Mouse (Mus musculus): ENCODE data around the gene Gm973. TPM values are rescaled to one million over a fixed set of nuclear protein-coding genes. Genes with fewer than 3 reads are reported as not detected.
"Not testable (repeated sequence)": the region's sequence is repeated elsewhere in the genome, so short reads cannot be mapped to it uniquely, and the experiment has no call there.

Gm973 gene
- polyA plus RNA-seq, 1 experiment from 2014 or later, result 1.4 TPM

DNA sequence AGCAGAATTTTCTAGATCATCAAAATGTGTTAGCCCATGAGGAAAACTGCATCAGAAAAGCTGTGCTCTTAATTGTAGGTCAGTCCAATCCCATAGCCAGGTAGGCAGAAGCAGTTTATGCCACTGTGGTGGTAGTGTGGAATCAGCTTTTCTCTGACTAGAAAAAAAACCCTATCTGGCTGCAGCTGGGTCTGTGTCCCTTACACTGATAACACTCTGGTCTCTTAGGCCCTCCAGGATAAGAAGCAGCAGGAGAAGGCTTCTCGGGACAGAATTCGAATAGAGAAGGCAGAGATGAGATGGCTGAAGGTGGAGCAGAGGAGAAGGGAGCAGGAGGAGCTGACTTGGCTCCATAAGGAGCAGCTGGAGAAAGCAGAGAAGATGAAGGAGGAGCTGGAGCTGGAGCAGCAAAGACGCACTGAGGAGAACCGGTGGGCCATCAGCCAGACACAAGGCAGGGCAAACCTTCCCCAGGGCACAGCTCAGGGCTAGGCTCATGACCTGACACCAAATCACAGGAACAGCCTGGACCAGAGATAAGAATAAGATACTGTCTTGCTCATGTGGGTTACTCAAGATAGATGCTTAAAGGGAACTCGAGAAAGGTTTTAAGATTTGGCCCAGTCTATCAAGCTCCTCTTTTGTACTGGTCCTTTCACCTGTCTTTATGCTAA, 116.1 kb downstream of the Gm973 start:
- Histone ChIP-seq H3K9ac (ENCODE audit: low read depth, low read length) (no peak overlapping the region), H3K9me3 (ENCODE audit: control insufficient read depth, low read length) (no peaks in the 10 kb centered on the region), H3K27me3 (ENCODE audit: control insufficient read depth, insufficient read depth, low read length) (no peaks in the 10 kb centered on the region), H3K27ac (ENCODE audit: low read depth, low read length) (no peak overlapping the region), H3K4me3 (ENCODE audit: low read length) (no peak overlapping the region), H3K36me3 (ENCODE audit: control insufficient read depth, insufficient read depth, low read length) (no peaks in the 10 kb centered on the region), H3K4me1 (ENCODE audit: control insufficient read depth, insufficient read depth, low read length) (no peaks in the 10 kb centered on the region), H3K4me2 (replicated peaks; ENCODE audit: low read depth, low read length) (no peak overlapping the region)
- ATAC-seq (ENCODE audit: low FRiP score, low TSS enrichment), result no peak
- 88% methylated on average over 5 of the region's 5 CpGs for WGBS

DNA sequence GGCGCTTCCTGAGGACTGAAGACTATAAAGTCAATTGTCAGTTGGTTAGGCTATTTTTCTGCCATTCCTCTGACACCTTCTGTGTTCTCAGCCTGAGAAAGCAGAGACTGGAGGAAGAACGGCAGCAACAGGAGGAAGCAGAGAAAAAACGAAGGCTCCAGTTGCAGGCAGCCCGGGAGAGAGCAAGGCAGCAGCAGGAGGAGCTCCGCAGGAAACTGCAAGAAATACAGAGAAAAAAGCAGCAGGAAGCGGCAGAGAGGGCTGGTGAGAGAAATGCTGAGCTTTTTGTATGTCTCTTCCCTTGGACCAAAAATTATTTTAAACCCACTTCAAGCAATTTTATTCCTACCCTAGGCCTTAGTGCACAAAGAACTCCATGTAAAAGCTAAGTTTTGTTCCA, 117.0 kb downstream of the Gm973 start:
- no peaks in the 10 kb centered on the region for H3K4me1 ChIP-seq (ENCODE audit: control insufficient read depth, insufficient read depth, low read length)

DNA sequence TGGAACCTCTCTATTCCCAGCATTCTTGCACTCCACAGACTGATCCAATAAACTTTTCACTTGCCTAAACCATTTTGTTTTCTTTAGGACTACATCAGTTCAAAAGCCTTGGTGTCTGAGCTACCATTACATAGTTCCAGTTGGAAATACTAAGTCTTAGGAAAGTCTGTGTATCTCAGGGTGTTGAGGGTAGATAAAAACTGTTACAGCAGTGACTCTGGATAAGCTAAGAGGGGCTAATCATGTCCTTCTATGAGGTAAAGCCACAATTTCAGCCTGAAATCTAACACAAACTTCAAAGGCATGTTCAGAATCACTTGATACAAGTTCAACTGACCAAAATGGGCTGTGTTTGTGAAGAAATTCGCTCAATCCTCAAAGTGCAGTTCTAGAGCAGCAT, 120.3 kb downstream of the Gm973 start:
- 83% methylated on average over 1 of the region's 1 CpGs for WGBS
- H3K4me2 ChIP-seq (replicated peaks; ENCODE audit: low read depth, low read length), result no peak overlapping the region

More for the DNA sequence above, 117.0 kb downstream of the Gm973 start:
- Histone ChIP-seq H3K4me2 (replicated peaks; ENCODE audit: low read depth, low read length) (no peak overlapping the region; the same call in 1 of the 2 replicates), H3K9ac (ENCODE audit: low read depth, low read length) (0 out of 2 replicates have a peak overlapping the region, but pooled peaks have one; percentile 7), H3K9me3 (ENCODE audit: control insufficient read depth, low read length) (no peaks in the 10 kb centered on the region), H3K27ac (ENCODE audit: low read depth, low read length) (no peak overlapping the region), H3K27me3 (ENCODE audit: control insufficient read depth, insufficient read depth, low read length) (no peaks in the 10 kb centered on the region), H3K4me3 (ENCODE audit: low read length) (no peak overlapping the region), H3K36me3 (ENCODE audit: control insufficient read depth, insufficient read depth, low read length) (no peaks in the 10 kb centered on the region)
- no peak for ATAC-seq (ENCODE audit: low FRiP score, low TSS enrichment)
- 18% methylated on average over 6 of the region's 6 CpGs for WGBS

DNA sequence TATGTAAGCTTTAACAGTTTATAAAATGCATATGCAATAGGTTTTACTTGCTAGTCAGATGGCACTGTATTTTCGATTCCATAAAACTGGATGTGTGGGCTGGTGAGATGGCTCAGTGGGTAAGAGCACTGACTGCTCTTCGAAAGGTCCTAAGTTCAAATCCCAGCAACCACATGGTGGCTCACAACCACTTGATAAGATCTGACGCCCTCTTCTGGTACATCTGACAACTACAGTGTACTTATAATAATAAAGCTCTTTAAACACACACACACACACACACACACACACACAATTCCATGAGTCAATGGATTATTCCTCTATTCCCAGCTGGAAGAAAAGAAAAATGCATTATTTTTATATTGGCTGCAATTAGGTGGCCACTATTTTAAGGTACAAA, 122.3 kb downstream of the Gm973 start:
- Histone ChIP-seq H3K36me3 (ENCODE audit: control insufficient read depth, insufficient read depth, low read length) (peaks cover 27% of the 10 kb centered on the region), H3K4me1 (ENCODE audit: control insufficient read depth, insufficient read depth, low read length) (no peaks in the 10 kb centered on the region), H3K9ac (ENCODE audit: low read depth, low read length) (no peak overlapping the region), H3K4me2 (replicated peaks; ENCODE audit: low read depth, low read length) (no peak overlapping the region), H3K27ac (ENCODE audit: low read depth, low read length) (no peak overlapping the region), H3K4me3 (ENCODE audit: low read length) (no peak overlapping the region), H3K27me3 (ENCODE audit: control insufficient read depth, insufficient read depth, low read length) (no peaks in the 10 kb centered on the region), H3K9me3 (ENCODE audit: control insufficient read depth, low read length) (no peaks in the 10 kb centered on the region)
- no peak for ATAC-seq (ENCODE audit: low FRiP score, low TSS enrichment)
- WGBS, result 93% methylated on average over 3 of the region's 3 CpGs

More for the DNA sequence above, 120.3 kb downstream of the Gm973 start:
- Histone ChIP-seq H3K36me3 (ENCODE audit: control insufficient read depth, insufficient read depth, low read length) (peaks cover 9% of the 10 kb centered on the region; the same call in 1 of the 2 replicates), H3K9ac (ENCODE audit: low read depth, low read length) (no peak overlapping the region), H3K4me3 (ENCODE audit: low read length) (no peak overlapping the region), H3K27me3 (ENCODE audit: control insufficient read depth, insufficient read depth, low read length) (no peaks in the 10 kb centered on the region), H3K9me3 (ENCODE audit: control insufficient read depth, low read length) (no peaks in the 10 kb centered on the region), H3K4me1 (ENCODE audit: control insufficient read depth, insufficient read depth, low read length) (no peaks in the 10 kb centered on the region), H3K27ac (ENCODE audit: low read depth, low read length) (no peak overlapping the region)
- ATAC-seq (ENCODE audit: low FRiP score, low TSS enrichment), result no peak

DNA sequence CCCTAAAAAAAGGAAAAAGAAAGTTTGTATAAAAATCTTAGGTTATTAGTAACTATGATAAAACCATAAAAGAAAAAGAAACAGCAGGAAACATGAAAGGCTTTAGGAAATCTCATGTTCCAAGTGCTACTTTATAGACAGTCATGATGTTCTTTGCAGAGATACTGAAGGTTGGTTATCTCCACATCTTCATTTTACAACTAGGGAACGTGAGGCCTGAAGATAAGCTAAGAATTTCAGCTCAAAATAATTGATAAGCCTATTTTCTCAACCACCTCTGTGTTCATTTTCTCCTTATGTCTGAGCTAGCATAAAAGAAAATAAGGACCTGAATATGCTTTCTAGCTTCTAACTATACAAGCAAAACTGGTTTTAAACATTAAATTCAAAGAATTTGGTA, 126.4 kb downstream of the Gm973 start:
- Histone ChIP-seq H3K4me1 (ENCODE audit: control insufficient read depth, insufficient read depth, low read length) (no peaks in the 10 kb centered on the region), H3K36me3 (ENCODE audit: control insufficient read depth, insufficient read depth, low read length) (peaks cover 44% of the 10 kb centered on the region), H3K27ac (ENCODE audit: low read depth, low read length) (no peak overlapping the region), H3K9ac (ENCODE audit: low read depth, low read length) (no peak overlapping the region), H3K4me2 (replicated peaks; ENCODE audit: low read depth, low read length) (no peak overlapping the region), H3K4me3 (ENCODE audit: low read length) (no peak overlapping the region), H3K27me3 (ENCODE audit: control insufficient read depth, insufficient read depth, low read length) (no peaks in the 10 kb centered on the region), H3K9me3 (ENCODE audit: control insufficient read depth, low read length) (no peaks in the 10 kb centered on the region)
- no peak for ATAC-seq (ENCODE audit: low FRiP score, low TSS enrichment)
- 79% methylated on average over 1 of the region's 1 CpGs for WGBS

DNA sequence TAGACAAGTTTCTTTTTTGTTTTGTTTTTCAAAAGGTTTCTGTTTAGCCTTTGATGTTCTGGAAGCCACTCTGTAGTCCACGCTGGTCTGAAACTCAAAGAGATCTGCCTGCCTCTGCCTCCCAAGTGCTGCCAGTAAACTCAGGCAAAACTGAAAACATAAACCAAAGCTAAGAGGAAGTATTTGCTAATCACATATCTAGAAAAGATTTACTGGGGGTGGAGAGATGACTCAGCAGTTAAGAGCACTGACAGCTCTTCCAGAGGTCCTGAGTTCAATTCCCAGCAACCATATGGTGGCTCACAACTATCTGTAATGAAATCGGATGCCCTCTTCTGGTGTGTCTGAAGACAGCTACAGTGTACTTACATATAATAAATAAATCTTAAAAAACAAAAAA, 130.4 kb downstream of the Gm973 start:
- not testable (repeated sequence) for H3K4me1 ChIP-seq (ENCODE audit: control insufficient read depth, insufficient read depth, low read length); ATAC-seq (ENCODE audit: low FRiP score, low TSS enrichment); H3K4me2 ChIP-seq (replicated peaks; ENCODE audit: low read depth, low read length); H3K9me3 ChIP-seq (ENCODE audit: control insufficient read depth, low read length); H3K27me3 ChIP-seq (ENCODE audit: control insufficient read depth, insufficient read depth, low read length); H3K27ac ChIP-seq (ENCODE audit: low read depth, low read length); H3K9ac ChIP-seq (ENCODE audit: low read depth, low read length); H3K4me3 ChIP-seq (ENCODE audit: low read length)
- 86% methylated on average over 2 of the region's 2 CpGs for WGBS
- peaks cover 54% of the 10 kb centered on the region for H3K36me3 ChIP-seq (ENCODE audit: control insufficient read depth, insufficient read depth, low read length)

DNA sequence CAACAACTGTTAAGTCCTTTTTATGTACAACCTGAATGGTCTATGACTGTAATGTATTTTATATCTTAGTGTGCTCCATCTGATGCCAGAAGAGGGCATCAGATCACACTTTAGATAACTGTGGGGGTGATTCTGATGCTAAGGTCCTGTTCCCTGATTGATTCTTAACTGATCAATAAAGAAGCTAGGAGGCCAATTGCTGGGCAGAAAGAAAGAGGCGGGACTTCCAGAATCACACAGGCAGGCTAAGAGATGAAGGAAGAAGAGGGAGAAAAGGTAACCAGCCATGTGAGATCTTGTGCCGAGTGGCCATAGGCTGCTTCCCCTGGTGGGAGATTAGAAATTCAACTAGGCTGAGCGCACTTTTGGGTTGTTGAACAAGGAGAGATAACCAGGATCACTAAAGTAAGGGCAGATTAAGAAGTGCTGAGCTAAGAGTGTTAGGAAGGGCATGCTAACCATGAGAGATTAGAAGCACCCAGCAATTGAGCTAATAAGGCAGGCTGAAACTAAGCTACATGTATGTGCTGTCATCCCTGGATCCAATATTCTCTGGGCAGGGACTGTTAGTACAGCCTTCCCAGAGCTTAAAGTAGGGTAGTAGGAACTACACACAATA, 135.2 kb downstream of the Gm973 start:
- peaks cover 47% of the 10 kb centered on the region for H3K36me3 ChIP-seq (ENCODE audit: control insufficient read depth, insufficient read depth, low read length)
- 93% methylated on average over 3 of the region's 3 CpGs for WGBS
- no peak overlapping the region for H3K4me3 ChIP-seq (ENCODE audit: low read length)
- no peaks in the 10 kb centered on the region for H3K4me1 ChIP-seq (ENCODE audit: control insufficient read depth, insufficient read depth, low read length)
- H3K27ac ChIP-seq (ENCODE audit: low read depth, low read length), result no peak overlapping the region
- no peak for ATAC-seq (ENCODE audit: low FRiP score, low TSS enrichment)
- no peaks in the 10 kb centered on the region for H3K27me3 ChIP-seq (ENCODE audit: control insufficient read depth, insufficient read depth, low read length)
- no peak overlapping the region for H3K9ac ChIP-seq (ENCODE audit: low read depth, low read length)
- H3K9me3 ChIP-seq (ENCODE audit: control insufficient read depth, low read length), result no peaks in the 10 kb centered on the region
- H3K4me2 ChIP-seq (replicated peaks; ENCODE audit: low read depth, low read length), result no peak overlapping the region

DNA sequence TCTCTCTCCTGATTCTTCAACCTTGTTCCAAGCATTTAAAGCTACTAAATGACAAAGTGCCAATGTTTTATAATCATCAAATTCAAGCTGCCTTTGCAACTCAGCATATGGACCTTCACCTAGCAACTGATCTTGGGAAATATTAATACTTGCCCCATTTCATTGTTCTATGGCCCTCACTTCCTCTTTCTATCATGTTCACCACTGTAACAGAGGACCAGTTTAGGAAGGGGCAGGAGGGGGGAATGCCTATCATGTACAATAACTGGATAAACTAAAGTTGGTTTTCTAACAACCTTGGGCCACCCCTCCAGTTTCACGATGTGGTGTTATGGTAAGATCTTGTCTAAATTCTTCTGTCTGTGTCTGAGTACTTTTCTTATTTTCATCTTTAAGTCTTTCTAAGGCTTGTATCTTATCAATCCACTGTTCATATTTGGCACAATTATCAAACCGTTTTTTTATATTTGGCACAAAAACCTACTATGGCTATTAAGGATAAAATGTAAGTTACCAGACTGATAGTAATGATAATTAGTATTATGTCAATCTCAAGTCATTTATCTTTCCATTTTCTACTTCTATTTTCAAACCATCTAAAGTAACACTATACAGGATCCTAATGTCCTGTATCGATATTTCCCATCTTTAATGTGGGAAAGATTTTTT, 137.3 kb downstream of the Gm973 start:
- H3K4me3 ChIP-seq (ENCODE audit: low read length), result no peak overlapping the region
- no peaks in the 10 kb centered on the region for H3K9me3 ChIP-seq (ENCODE audit: control insufficient read depth, low read length)
- H3K27ac ChIP-seq (ENCODE audit: low read depth, low read length), result no peak overlapping the region
- no peak overlapping the region for H3K4me2 ChIP-seq (replicated peaks; ENCODE audit: low read depth, low read length)
- no peak overlapping the region for H3K9ac ChIP-seq (ENCODE audit: low read depth, low read length)
- no peaks in the 10 kb centered on the region for H3K27me3 ChIP-seq (ENCODE audit: control insufficient read depth, insufficient read depth, low read length)
- H3K36me3 ChIP-seq (ENCODE audit: control insufficient read depth, insufficient read depth, low read length), result peaks cover 33% of the 10 kb centered on the region
- ATAC-seq (ENCODE audit: low FRiP score, low TSS enrichment), result no peak
- WGBS, result 96% methylated on average over 3 of the region's 3 CpGs
- no peaks in the 10 kb centered on the region for H3K4me1 ChIP-seq (ENCODE audit: control insufficient read depth, insufficient read depth, low read length)
